Mouse (Mus musculus) CH12.LX (cell line): Measurements from ENCODE around the gene Mbl2. TPM values are rescaled to one million over a fixed set of nuclear protein-coding genes. Genes with fewer than 3 reads are reported as not detected.

Experiments
- DNase-seq: peaks from one replicate; pipeline ENCODE4 v3.0.0-alpha.2; 2013; ENCODE audit errors: extremely low read depth
- H3K27ac ChIP-seq: 2 replicates; pipeline ENCODE4 v1.5.1; 2012; ENCODE audit warnings: low read depth, mild to moderate bottlenecking, control low read depth, moderate library complexity; ENCODE audit not compliant: insufficient read depth
- H3K27me3 ChIP-seq: replicated peaks from 2 replicates; pipeline ENCODE3; 2012; ENCODE audit warnings: inconsistent platforms
- H3K36me3 ChIP-seq, 2 experiments: replicated peaks in 1 of 2; 2 replicates each; pipeline versions ENCODE3 to v1.6.1; 2012; ENCODE audit warnings: inconsistent platforms in 1 of 2, low read length in 1 of 2, mild to moderate bottlenecking in 1 of 2, mixed read lengths in 1 of 2, moderate library complexity in 1 of 2; ENCODE audit not compliant: control insufficient read depth in 1 of 2, insufficient read depth in 1 of 2
- H3K4me1 ChIP-seq, 2 experiments: 2 replicates each; pipeline ENCODE4 v1.6.1; 2012; ENCODE audit warnings: inconsistent platforms in 1 of 2, moderate library complexity in 1 of 2; ENCODE audit not compliant: insufficient read depth in 2 of 2, control insufficient read depth in 1 of 2
- H3K4me2 ChIP-seq: 2 replicates; pipeline ENCODE4 v1.6.1; 2012; ENCODE audit warnings: low read depth, mild to moderate bottlenecking, control low read depth; ENCODE audit not compliant: poor library complexity, insufficient read depth, severe bottlenecking
- H3K4me3 ChIP-seq, 3 experiments: fragments of 150-350 bp in 1 of 3; sonication (generic) in 1 of 3; replicated peaks in 1 of 3; 2 replicates each; pipeline versions ENCODE3 to v1.5.1; 2011 to 2012; ENCODE audit warnings: low read depth in 2 of 3, low read length in 2 of 3, mild to moderate bottlenecking in 2 of 3, moderate library complexity in 2 of 3, control low read depth in 1 of 3, improper control_type of control experiment in 1 of 3, inconsistent platforms in 1 of 3, mixed read lengths in 1 of 3; ENCODE audit not compliant: poor library complexity in 1 of 3
- H3K79me2 ChIP-seq: replicated peaks from 2 replicates; pipeline ENCODE4 v1.6.1; 2012; ENCODE audit warnings: mild to moderate bottlenecking, moderate library complexity; ENCODE audit not compliant: control insufficient read depth, poor library complexity, insufficient read depth, severe bottlenecking; ENCODE audit errors: extremely low read depth
- H3K9ac ChIP-seq: 2 replicates; pipeline ENCODE4 v1.6.1; 2012; ENCODE audit warnings: low read depth, mild to moderate bottlenecking, control low read depth, moderate library complexity; ENCODE audit not compliant: insufficient read depth
- H3K9me3 ChIP-seq: replicated peaks from 2 replicates; pipeline ENCODE3; 2012; ENCODE audit warnings: low read length, inconsistent platforms, mixed read lengths
- BHLHE40 ChIP-seq: IDR thresholded peaks from 2 replicates; pipeline ENCODE4 v1.6.1; 2011; ENCODE audit warnings: mild to moderate bottlenecking, low read depth, low read length, improper control_type of control experiment
- CTCF ChIP-seq, 2 experiments: IDR thresholded peaks in 1 of 2; conservative IDR thresholded peaks in 1 of 2; 2 replicates each; pipeline ENCODE4 v1.5.1; 2011 to 2012; ENCODE audit warnings: low read depth in 2 of 2, low read length in 2 of 2, improper control_type of control experiment in 1 of 2, inconsistent platforms in 1 of 2, mild to moderate bottlenecking in 1 of 2, moderate library complexity in 1 of 2
- E2F4 ChIP-seq: IDR thresholded peaks from 2 replicates; pipeline ENCODE4 v1.6.1; 2011; ENCODE audit warnings: low read depth, low read length, improper control_type of control experiment; ENCODE audit not compliant: insufficient replicate concordance
- ELF1 ChIP-seq: IDR thresholded peaks from 2 replicates; pipeline ENCODE4 v1.6.1; 2014; ENCODE audit warnings: low read depth, mild to moderate bottlenecking, inconsistent platforms, low read length, improper control_type of control experiment
- EP300 ChIP-seq: IDR thresholded peaks from 2 replicates; pipeline ENCODE4 v1.6.1; 2011; ENCODE audit warnings: low read length, improper control_type of control experiment
- ETS1 ChIP-seq: conservative IDR thresholded peaks from 2 replicates; pipeline ENCODE4 v1.6.1; 2012; ENCODE audit warnings: low read depth, mild to moderate bottlenecking, inconsistent platforms, low read length, improper control_type of control experiment, moderate library complexity
- KAT2A ChIP-seq: IDR thresholded peaks from 2 replicates; pipeline ENCODE4 v1.6.1; 2012; ENCODE audit warnings: low read length, improper control_type of control experiment, inconsistent platforms; ENCODE audit not compliant: insufficient replicate concordance
- MAFK ChIP-seq: IDR thresholded peaks from 2 replicates; pipeline ENCODE4 v1.6.1; 2011; ENCODE audit warnings: low read length, improper control_type of control experiment; ENCODE audit not compliant: insufficient replicate concordance
- MYC ChIP-seq: IDR thresholded peaks from 2 replicates; pipeline ENCODE4 v1.6.1; 2011; ENCODE audit warnings: low read depth, mild to moderate bottlenecking, improper control_type of control experiment, low read length
- NRF1 ChIP-seq: IDR thresholded peaks from 2 replicates; pipeline ENCODE4 v1.6.1; 2014; ENCODE audit warnings: low read depth, mild to moderate bottlenecking, inconsistent platforms, low read length, improper control_type of control experiment, moderate library complexity
- PAX5 ChIP-seq: IDR thresholded peaks from 2 replicates; pipeline ENCODE4 v1.6.1; 2012; ENCODE audit warnings: low read length, inconsistent platforms, mixed read lengths
- POLR2A ChIP-seq: IDR thresholded peaks from 2 replicates; pipeline ENCODE4 v1.6.1; 2011; ENCODE audit warnings: low read depth, mild to moderate bottlenecking, improper control_type of control experiment, low read length
- RAD21 ChIP-seq: IDR thresholded peaks from 2 replicates; pipeline ENCODE4 v1.6.1; 2011; ENCODE audit warnings: low read depth, mild to moderate bottlenecking, low read length, improper control_type of control experiment, moderate library complexity
- RCOR1 ChIP-seq: conservative IDR thresholded peaks from 2 replicates; pipeline ENCODE4 v1.6.1; 2012; ENCODE audit warnings: low read depth, mild to moderate bottlenecking, inconsistent platforms, low read length, improper control_type of control experiment
- SIN3A ChIP-seq: IDR thresholded peaks from 2 replicates; pipeline ENCODE4 v1.6.1; 2012; ENCODE audit warnings: low read length, improper control_type of control experiment, inconsistent platforms
- UBTF ChIP-seq: IDR thresholded peaks from 2 replicates; pipeline ENCODE4 v1.6.1; 2012; ENCODE audit warnings: low read depth, mild to moderate bottlenecking, inconsistent platforms, low read length, improper control_type of control experiment, moderate library complexity
- USF1 ChIP-seq: IDR thresholded peaks from 2 replicates; pipeline ENCODE4 v1.6.1; 2014; ENCODE audit warnings: low read depth, mild to moderate bottlenecking, inconsistent platforms, low read length, improper control_type of control experiment
- ZMIZ1 ChIP-seq: IDR thresholded peaks from 2 replicates; pipeline ENCODE4 v1.6.1; 2012; ENCODE audit warnings: low read depth, mild to moderate bottlenecking, inconsistent platforms, low read length, improper control_type of control experiment
- dilution Hi-C: fragments of 300-500 bp; cut with MboI; formaldehyde crosslinking; loops from 2 replicates; pipeline ENCODE4 v1.14.3; 2020; ENCODE audit warnings: low sequenced_read_pairs; ENCODE audit not compliant: extremely low pct_unique_long_range_greater_than_20kb, extremely low pct_ligation_motif_present
- in situ Hi-C: fragments of 300-500 bp; cut with MboI; formaldehyde crosslinking; loops from 3 replicates; pipeline ENCODE4 v1.14.3; 2019; ENCODE audit warnings: low sequenced_read_pairs, low pct_ligation_motif_present, low pct_unique_long_range_greater_than_20kb, mixed read lengths
- polyA plus RNA-seq: library from polyadenylated mRNA; unstranded; fragments of >175 nt; gene quantifications from 2 replicates; pipeline ENCODE4 v1.2.1, GENCODE M21; 2012; ENCODE audit warnings: low read depth; ENCODE audit not compliant: insufficient read length
- total RNA-seq, 2 experiments: library from RNA; depleted of rRNA; stranded (reverse); fragments of 300-350 nt in 1 of 2; fragments of >200 nt in 1 of 2; gene quantifications; 2 replicates each; pipeline ENCODE4 v1.2.3; 2012 to 2014

Mbl2 gene
- total and polyA plus RNA-seq, 3 experiments = not detected

- Histone ChIP-seq H3K36me3 (no peaks in the 10 kb centered on the region), H3K4me2 (no peak overlapping the region), H3K4me1 (no peaks in the 10 kb centered on the region; a peak in 1 of 4 replicates), H3K9ac (no peak overlapping the region), H3K4me3 (no peak overlapping the region), H3K27ac (no peak overlapping the region), H3K79me2 (no peaks in the 10 kb centered on the region), H3K27me3 (no peaks in the 10 kb centered on the region), H3K9me3 (peaks cover 4% of the 10 kb centered on the region)
- dilution Hi-C loops = no loop called here
- no peak for TF ChIP-seq CTCF (conservative IDR thresholded peaks at IDR 0.05 in 1 of 2, IDR thresholded peaks at IDR 0.05 in 1 of 2; ENCODE audit: low read depth in 2 of 2, low read length in 2 of 2)
- no peak for TF ChIP-seq ZMIZ1
- no peak for TF ChIP-seq SIN3A
- no peak for TF ChIP-seq BHLHE40
- TF ChIP-seq PAX5 = no peak
- TF ChIP-seq POLR2A = no peak
- TF ChIP-seq RCOR1 = no peak
- no peak for TF ChIP-seq E2F4
- TF ChIP-seq NRF1 = no peak
- no peak for TF ChIP-seq RAD21
- TF ChIP-seq MYC = no peak
- TF ChIP-seq EP300 = no peak
- in situ Hi-C loops = no loop called here
- DNase-seq = no peak
Observed at GRCm38 (mm10) chr19:30187232-30187631, 45.5 kb upstream of the Mbl2 start.

GRCm38 (mm10) chr19:30194999-30195398, 37.7 kb upstream of the Mbl2 start:
- no peak for DNase-seq
- Histone ChIP-seq H3K4me3 (no peak overlapping the region), H3K9me3 (no peaks in the 10 kb centered on the region), H3K27ac (no peak overlapping the region), H3K4me1 (no peaks in the 10 kb centered on the region), H3K9ac (no peak overlapping the region), H3K4me2 (no peak overlapping the region), H3K36me3 (no peaks in the 10 kb centered on the region), H3K79me2 (no peaks in the 10 kb centered on the region), H3K27me3 (no peaks in the 10 kb centered on the region)
- TF ChIP-seq RCOR1 (no peak), MYC (no peak), KAT2A (no peak), ETS1 (no peak), E2F4 (no peak), ZMIZ1 (no peak), CTCF (conservative IDR thresholded peaks at IDR 0.05 in 1 of 2, IDR thresholded peaks at IDR 0.05 in 1 of 2; ENCODE audit: low read depth in 2 of 2, low read length in 2 of 2) (no peak), NRF1 (no peak), ELF1 (no peak), UBTF (no peak), MAFK (no peak), USF1 (no peak)
- dilution Hi-C loops (no loop called here), in situ Hi-C loops (no loop called here)
